Mouse (Mus musculus): ENCODE results near the gene Nutm1. TPM values are rescaled to one million over a fixed set of nuclear protein-coding genes. Genes with fewer than 3 reads are reported as not detected.

Nutm1 gene
- polyA plus RNA-seq, 1 experiment: not detected

- DNase-seq (ENCODE audit: low read depth): no peak
- TF ChIP-seq CTCF (IDR thresholded peaks at IDR 0.05; ENCODE audit: borderline replicate concordance, extremely low read depth, insufficient read depth, insufficient read length): no peak
- TF ChIP-seq POLR2A (IDR thresholded peaks at IDR 0.05; ENCODE audit: borderline replicate concordance, extremely low read depth, insufficient read depth, insufficient read length, poor library complexity, severe bottlenecking): no peak
Measured at GRCm38 (mm10) chr2:112254675-112255515, 4.2 kb downstream of the Nutm1 start.

- TF ChIP-seq POLR2A (IDR thresholded peaks at IDR 0.05; ENCODE audit: borderline replicate concordance, extremely low read depth, insufficient read depth, insufficient read length, poor library complexity, severe bottlenecking) (no peak), CTCF (IDR thresholded peaks at IDR 0.05; ENCODE audit: borderline replicate concordance, extremely low read depth, insufficient read depth, insufficient read length) (no peak)
- DNase-seq (ENCODE audit: low read depth): no peak
Measured at GRCm38 (mm10) chr2:112249780-112250453, 9.2 kb downstream of the Nutm1 start.

DNA sequence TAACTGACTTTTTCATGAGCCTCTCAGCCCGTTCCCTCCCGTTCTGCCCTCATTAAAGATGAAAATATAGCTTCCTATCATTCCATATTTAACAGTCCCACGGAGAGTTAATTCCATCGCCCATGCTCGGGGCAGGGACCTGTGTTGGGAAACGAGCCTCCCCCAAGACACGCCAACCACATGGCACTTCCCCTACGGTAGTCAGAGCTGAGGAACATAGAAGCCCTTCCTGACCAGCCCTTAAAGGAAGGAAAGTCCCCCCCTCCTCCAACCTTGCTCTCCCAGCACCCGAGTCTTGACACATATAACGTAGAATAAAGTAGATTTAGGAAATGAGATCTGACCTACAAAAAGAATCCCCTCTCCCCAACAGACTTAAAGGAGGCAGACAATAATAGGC lies 11.8 kb downstream of the Nutm1 start:
- no peak for DNase-seq (ENCODE audit: low read depth)
- TF ChIP-seq CTCF (IDR thresholded peaks at IDR 0.05; ENCODE audit: borderline replicate concordance, extremely low read depth, insufficient read depth, insufficient read length) (no peak), POLR2A (IDR thresholded peaks at IDR 0.05; ENCODE audit: borderline replicate concordance, extremely low read depth, insufficient read depth, insufficient read length, poor library complexity, severe bottlenecking) (no peak)

GRCm38 (mm10) chr2:112246193-112246592 lies 12.9 kb downstream of the Nutm1 start:
- no peak for TF ChIP-seq POLR2A (IDR thresholded peaks at IDR 0.05; ENCODE audit: borderline replicate concordance, extremely low read depth, insufficient read depth, insufficient read length, poor library complexity, severe bottlenecking)
- no peak for TF ChIP-seq CTCF (IDR thresholded peaks at IDR 0.05; ENCODE audit: borderline replicate concordance, extremely low read depth, insufficient read depth, insufficient read length)
- DNase-seq (ENCODE audit: low read depth): no peak

DNA sequence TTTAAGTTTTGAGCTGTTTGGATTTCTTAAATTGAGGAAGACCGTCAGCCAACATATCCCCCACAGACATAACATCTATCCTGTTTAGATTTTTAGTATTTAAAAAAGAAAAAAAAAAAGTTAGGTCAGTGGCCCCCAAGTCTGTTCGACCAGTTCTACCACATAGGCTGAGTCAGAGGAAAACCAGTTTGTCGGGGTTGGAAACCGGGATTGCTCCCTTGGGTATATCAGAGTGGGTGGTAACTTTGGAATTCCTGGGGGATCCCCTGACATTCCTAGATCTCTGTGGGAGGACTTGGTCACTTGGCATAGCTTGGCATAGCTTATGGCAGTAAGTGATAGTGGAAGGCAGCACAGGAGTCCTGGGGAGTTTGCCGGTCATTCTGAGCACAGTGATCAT lies 13.8 kb downstream of the Nutm1 start:
- no peak for DNase-seq (ENCODE audit: low read depth)
- no peak for TF ChIP-seq POLR2A (IDR thresholded peaks at IDR 0.05; ENCODE audit: borderline replicate concordance, extremely low read depth, insufficient read depth, insufficient read length, poor library complexity, severe bottlenecking)
- no peak for TF ChIP-seq CTCF (IDR thresholded peaks at IDR 0.05; ENCODE audit: borderline replicate concordance, extremely low read depth, insufficient read depth, insufficient read length)

- TF ChIP-seq CTCF (IDR thresholded peaks at IDR 0.05; ENCODE audit: borderline replicate concordance, extremely low read depth, insufficient read depth, insufficient read length) (no peak), POLR2A (IDR thresholded peaks at IDR 0.05; ENCODE audit: borderline replicate concordance, extremely low read depth, insufficient read depth, insufficient read length, poor library complexity, severe bottlenecking) (no peak)
Measured at GRCm38 (mm10) chr2:112241787-112242186, 17.3 kb downstream of the Nutm1 start.

GRCm38 (mm10) chr2:112239935-112240721 lies 19.0 kb downstream of the Nutm1 start:
- TF ChIP-seq POLR2A (IDR thresholded peaks at IDR 0.05; ENCODE audit: borderline replicate concordance, extremely low read depth, insufficient read depth, insufficient read length, poor library complexity, severe bottlenecking) (no peak), CTCF (IDR thresholded peaks at IDR 0.05; ENCODE audit: borderline replicate concordance, extremely low read depth, insufficient read depth, insufficient read length) (no peak)
- peak; percentile 69 for DNase-seq (ENCODE audit: low read depth)

More at GRCm38 (mm10) chr2:112241787-112242186, 17.3 kb downstream of the Nutm1 start:
- DNase-seq (ENCODE audit: low read depth): no peak

- TF ChIP-seq CTCF (IDR thresholded peaks at IDR 0.05; ENCODE audit: borderline replicate concordance, extremely low read depth, insufficient read depth, insufficient read length) (peak; percentile 84), POLR2A (IDR thresholded peaks at IDR 0.05; ENCODE audit: borderline replicate concordance, extremely low read depth, insufficient read depth, insufficient read length, poor library complexity, severe bottlenecking) (peak; percentile 51)
Measured at GRCm38 (mm10) chr2:112239212-112239934, 19.7 kb downstream of the Nutm1 start, which contains the start of gene Lpcat4. Lpcat4 (plus strand) TSS chr2:112239468.

GRCm38 (mm10) chr2:112238006-112238405 lies 21.1 kb downstream of the Nutm1 start:
- no peak for TF ChIP-seq CTCF (IDR thresholded peaks at IDR 0.05; ENCODE audit: borderline replicate concordance, extremely low read depth, insufficient read depth, insufficient read length)
- no peak for TF ChIP-seq POLR2A (IDR thresholded peaks at IDR 0.05; ENCODE audit: borderline replicate concordance, extremely low read depth, insufficient read depth, insufficient read length, poor library complexity, severe bottlenecking)
- no peak for DNase-seq (ENCODE audit: low read depth)

More at GRCm38 (mm10) chr2:112239212-112239934, 19.7 kb downstream of the Nutm1 start, which contains the start of gene Lpcat4:
- DNase-seq (ENCODE audit: low read depth): peak; percentile 93

GRCm38 (mm10) chr2:112236620-112237019 lies 22.5 kb downstream of the Nutm1 start:
- no peak for TF ChIP-seq POLR2A (IDR thresholded peaks at IDR 0.05; ENCODE audit: borderline replicate concordance, extremely low read depth, insufficient read depth, insufficient read length, poor library complexity, severe bottlenecking)
- TF ChIP-seq CTCF (IDR thresholded peaks at IDR 0.05; ENCODE audit: borderline replicate concordance, extremely low read depth, insufficient read depth, insufficient read length): no peak
- no peak for DNase-seq (ENCODE audit: low read depth)

Measured in brain, embryonic 14.5 days (tissue).